In the genomic region with DNA sequence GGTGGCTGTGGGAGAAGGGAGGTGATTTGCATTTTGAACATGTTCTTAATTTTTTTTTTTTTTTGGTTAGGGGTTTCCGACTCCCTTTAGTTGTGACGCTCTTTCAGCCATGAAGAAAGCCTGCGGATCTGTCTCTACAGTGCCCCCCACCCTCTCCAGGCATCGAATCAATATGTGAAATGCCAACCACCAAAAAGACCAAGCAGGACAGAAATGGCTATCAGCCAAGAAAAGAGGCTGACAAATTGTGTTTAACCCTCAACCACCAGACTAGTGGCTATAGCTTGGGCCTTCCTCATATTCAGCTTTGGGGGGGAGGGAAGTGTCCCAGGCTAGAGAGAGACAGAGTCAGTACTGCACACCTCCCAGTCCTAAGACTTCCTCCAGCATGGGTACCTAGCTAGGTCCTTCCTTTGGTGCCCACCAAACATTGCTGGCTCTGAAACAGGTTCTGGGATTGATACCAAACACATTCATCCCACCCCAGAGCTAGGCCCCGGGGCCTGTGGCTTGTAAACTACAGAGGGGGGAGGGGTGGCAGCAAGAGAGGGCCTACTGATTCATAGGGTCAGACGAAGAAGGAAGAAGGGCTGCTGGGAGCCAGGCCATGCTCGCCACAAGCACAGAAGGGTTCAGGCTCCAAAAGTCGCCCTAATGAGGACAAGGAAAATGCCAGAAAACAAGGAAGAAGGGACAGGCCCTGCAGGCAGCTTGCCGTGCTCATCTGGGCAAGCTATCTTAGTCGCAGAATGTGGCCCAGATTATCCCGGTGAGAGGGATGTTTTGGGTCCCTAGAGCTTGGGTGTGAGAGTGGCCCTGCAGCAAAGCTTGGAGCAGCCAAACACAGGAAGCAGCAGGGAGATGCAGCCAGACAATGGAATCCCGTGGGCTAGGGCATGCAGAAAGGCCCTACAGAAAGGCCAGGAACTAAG, we compare ENCODE assay signal across 7 mouse cellular contexts. TPM values are rescaled to one million over a fixed set of nuclear protein-coding genes. Genes with fewer than 3 reads are reported as not detected.
A peak's percentile ranks its signal among the peaks of the same experiment; 100 is the strongest.
DNase-seq lines count a peak whose midpoint lies in the region; ATAC-seq and TF ChIP-seq lines count a peak whose summit lies in the region.

No protein-coding gene starts in this region.

- TF ChIP-seq POLR2A in thymus, adult 2 months (IDR thresholded peaks at IDR 0.05; ENCODE audit: control insufficient read depth, extremely low read depth, insufficient read depth, low read length, poor library complexity) = no peak
- TF ChIP-seq POLR2A in small intestine, adult 2 months (IDR thresholded peaks at IDR 0.05; ENCODE audit: low read depth, low read length) = no peak

- H3K9ac ChIP-seq in embryonic facial prominence, embryonic 12.5 days = peak overlapping the region; percentile 49
- peak overlapping the region; percentile 66 for H3K9ac ChIP-seq in heart, postnatal 0 days (replicated peaks; ENCODE audit: low read depth, low read length)
- H3K9ac ChIP-seq in liver, embryonic 11.5 days (ENCODE audit: low read depth, low read length) = peak overlapping the region; percentile 54; the same call in 1 of the 2 replicates

- peak overlapping the region; percentile 34 for H3K4me2 ChIP-seq in embryonic facial prominence, embryonic 12.5 days (replicated peaks)
- H3K4me2 ChIP-seq in heart, postnatal 0 days (ENCODE audit: low read depth, low read length) = peak overlapping the region; percentile 54
- H3K4me2 ChIP-seq in liver, embryonic 11.5 days = peak overlapping the region; percentile 61

- ATAC-seq in embryonic facial prominence, embryonic 12.5 days (ENCODE audit: insufficient number of reproducible peaks, insufficient read depth, low FRiP score, low TSS enrichment) = no peak
- 0 out of 2 replicates have a peak, but pooled peaks have one; percentile 18 for ATAC-seq in heart, postnatal 0 days (ENCODE audit: insufficient read depth, low read depth)
- ATAC-seq in liver, embryonic 11.5 days (replicated peaks; ENCODE audit: low FRiP score) = no peak

- H3K27me3 ChIP-seq in thymus, adult 2 months (ENCODE audit: control insufficient read depth, insufficient read depth, low read length) = no peaks in the 10 kb centered on the region
- H3K27me3 ChIP-seq in embryonic facial prominence, embryonic 12.5 days = no peaks in the 10 kb centered on the region
- no peaks in the 10 kb centered on the region for H3K27me3 ChIP-seq in heart, postnatal 0 days (ENCODE audit: control insufficient read depth, insufficient read depth, low read length)
- no peaks in the 10 kb centered on the region for H3K27me3 ChIP-seq in liver, embryonic 11.5 days (replicated peaks; ENCODE audit: control insufficient read depth, insufficient read depth, low read length)
- H3K27me3 ChIP-seq in small intestine, adult 2 months (ENCODE audit: control insufficient read depth, insufficient read depth, low read length) = no peaks in the 10 kb centered on the region

- TF ChIP-seq CTCF in thymus, adult 2 months (IDR thresholded peaks at IDR 0.05; ENCODE audit: borderline replicate concordance, control insufficient read depth, extremely low read depth, insufficient read depth, low read length, poor library complexity) = no peak
- TF ChIP-seq CTCF in heart, postnatal 0 days (IDR thresholded peaks at IDR 0.05; ENCODE audit: low read depth) = no peak
- TF ChIP-seq CTCF in small intestine, adult 2 months (IDR thresholded peaks at IDR 0.05; ENCODE audit: extremely low read depth, insufficient read length, insufficient replicate concordance, low read depth, low read length) = no peak

- TF ChIP-seq EP300 in heart, postnatal 0 days (IDR thresholded peaks at IDR 0.05; ENCODE audit: low read depth) = 0 out of 2 replicates have a peak, but pooled peaks have one; percentile 20

- WGBS in thymus, adult 2 months = 59% methylated on average over 12 of the region's 12 CpGs
- 15% methylated on average over 12 of the region's 12 CpGs for WGBS in embryonic facial prominence, embryonic 12.5 days
- WGBS in heart, postnatal 0 days = 16% methylated on average over 12 of the region's 12 CpGs
- WGBS in liver, embryonic 11.5 days = 21% methylated on average over 12 of the region's 12 CpGs
- WGBS in small intestine, adult 2 months = 17% methylated on average over 12 of the region's 12 CpGs

- peaks cover 62% of the 10 kb centered on the region for H3K4me1 ChIP-seq in thymus, adult 2 months (replicated peaks; ENCODE audit: control insufficient read depth, insufficient read depth, low read length)
- H3K4me1 ChIP-seq in embryonic facial prominence, embryonic 12.5 days = peaks cover 73% of the 10 kb centered on the region
- H3K4me1 ChIP-seq in heart, postnatal 0 days (ENCODE audit: control insufficient read depth, insufficient read depth) = peaks cover 53% of the 10 kb centered on the region
- H3K4me1 ChIP-seq in liver, embryonic 11.5 days (replicated peaks; ENCODE audit: control insufficient read depth, insufficient read depth, low read length) = peaks cover 66% of the 10 kb centered on the region
- peaks cover 44% of the 10 kb centered on the region for H3K4me1 ChIP-seq in small intestine, adult 2 months (ENCODE audit: control insufficient read depth, insufficient read depth, insufficient read length, low read length)

- H3K9me3 ChIP-seq in embryonic facial prominence, embryonic 12.5 days = no peaks in the 10 kb centered on the region
- no peaks in the 10 kb centered on the region for H3K9me3 ChIP-seq in heart, postnatal 0 days (replicated peaks; ENCODE audit: control insufficient read depth, low read length)
- H3K9me3 ChIP-seq in liver, embryonic 11.5 days (ENCODE audit: control insufficient read depth, low read length) = no peaks in the 10 kb centered on the region

- DNase-seq in thymus, adult 2 months = no peak
- no peak for DNase-seq in thymus, postnatal 10 days (ENCODE audit: low spot score in 2 of 2)
- peak; percentile 47 for DNase-seq in heart, postnatal 0 days (ENCODE audit: low spot score)
- no peak for DNase-seq in liver, embryonic 11.5 days (ENCODE audit: low spot score)
- DNase-seq in left cerebral cortex, adult 9 months (ENCODE audit: low spot score in 2 of 2) = no peak

- peak overlapping the region; percentile 45 for H3K27ac ChIP-seq in thymus, adult 2 months (ENCODE audit: control insufficient read depth, insufficient read depth, low read length)
- H3K27ac ChIP-seq in embryonic facial prominence, embryonic 12.5 days = peak overlapping the region; percentile 97
- H3K27ac ChIP-seq in heart, postnatal 0 days (ENCODE audit: low read depth) = peak overlapping the region; percentile 96
- peak overlapping the region; percentile 88 for H3K27ac ChIP-seq in liver, embryonic 11.5 days (ENCODE audit: low read depth, low read length)
- H3K27ac ChIP-seq in small intestine, adult 2 months (ENCODE audit: insufficient read depth, low read depth, low read length) = peak overlapping the region; percentile 99

- H3K4me3 ChIP-seq in thymus, adult 2 months (ENCODE audit: control insufficient read depth, insufficient read depth, low read length) = no peak overlapping the region
- no peak overlapping the region for H3K4me3 ChIP-seq in embryonic facial prominence, embryonic 12.5 days
- H3K4me3 ChIP-seq in heart, postnatal 0 days (ENCODE audit: low read depth, low read length) = 0 out of 2 replicates have a peak overlapping the region, but pooled peaks have one; percentile 5
- H3K4me3 ChIP-seq in liver, embryonic 11.5 days (ENCODE audit: low read depth, low read length) = peak overlapping the region; percentile 31; the same call in 1 of the 2 replicates
- peak overlapping the region; percentile 61 for H3K4me3 ChIP-seq in small intestine, adult 2 months (ENCODE audit: low read depth, low read length)

- H3K36me3 ChIP-seq in thymus, adult 2 months (ENCODE audit: control insufficient read depth, insufficient read depth, low read length) = no peaks in the 10 kb centered on the region
- H3K36me3 ChIP-seq in embryonic facial prominence, embryonic 12.5 days = 0 out of 2 replicates have a peak, but pooled peaks cover 7% of the 10 kb centered on the region
- H3K36me3 ChIP-seq in heart, postnatal 0 days (replicated peaks; ENCODE audit: control insufficient read depth, insufficient read depth, low read length) = peaks cover 4% of the 10 kb centered on the region
- H3K36me3 ChIP-seq in liver, embryonic 11.5 days (ENCODE audit: control insufficient read depth, insufficient read depth, low read length) = peaks cover 5% of the 10 kb centered on the region; the same call in 1 of the 2 replicates
- 0 out of 2 replicates have a peak, but pooled peaks cover 2% of the 10 kb centered on the region for H3K36me3 ChIP-seq in small intestine, adult 2 months (ENCODE audit: control insufficient read depth, insufficient read depth, low read length)

RNA-seq across cellular contexts. Expression of a gene that starts 40.1 kb away (rescaled TPM):
- 30.3 and 30.9 TPM in 2 replicates for polyA plus RNA-seq in thymus, adult 2 months (2012; rRNA removed)
- 58.9 and 64.2 TPM in 2 replicates for polyA plus RNA-seq in embryonic facial prominence, embryonic 12.5 days (2016; fragmentation: Nextera tagmentation; extraction: Ambion mirVana)
- total RNA-seq in heart, postnatal 0 days (2014; rRNA removed; ENCODE audit: low replicate concordance) = 19.2 and 48.1 TPM in 2 replicates
- polyA plus RNA-seq in heart, postnatal 0 days (2015; fragmentation: Nextera tagmentation; extraction: Ambion mirVana) = 35.3 and 35.4 TPM in 2 replicates
- 49.1 and 55.8 TPM in 2 replicates for polyA plus RNA-seq in liver, embryonic 11.5 days (2014; fragmentation: Nextera tagmentation; extraction: Ambion mirVana)
- 9.7 and 17.4 TPM in 2 replicates for polyA plus RNA-seq in small intestine, adult 2 months (2012; rRNA removed)

Comparison
In these comparisons a context has a peak if more than half of its experiments do, and no peak if none do; other contexts are left out.
1. H3K27ac ChIP-seq: peak in every context shown above with its lines; median percentile 99 in small intestine, adult 2 months; 97 in embryonic facial prominence, embryonic 12.5 days; 96 in heart, postnatal 0 days; 88 in liver, embryonic 11.5 days; 45 in thymus, adult 2 months.
2. H3K4me3 ChIP-seq: peak in heart, postnatal 0 days (single experiment), liver, embryonic 11.5 days (single experiment) and small intestine, adult 2 months (single experiment); none in thymus, adult 2 months (single experiment) and embryonic facial prominence, embryonic 12.5 days (single experiment).
3. Peak in every context shown above with its lines, with median percentiles within 50 percentile points of each other: H3K4me2 ChIP-seq and H3K9ac ChIP-seq.